Mouse (Mus musculus) embryonic facial prominence, embryonic 11.5 days (tissue): ENCODE results near the gene Mrgprd. TPM values are rescaled to one million over a fixed set of nuclear protein-coding genes. Genes with fewer than 3 reads are reported as not detected.

Experiments
- ATAC-seq: fragments of 200-750 bp; cut with Nextera tagmentation; replicated peaks from 2 replicates; pipeline ENCODE4 v1.8.0; 2017; ENCODE audit warnings: low read depth; ENCODE audit not compliant: insufficient number of reproducible peaks, low FRiP score, low TSS enrichment
- DNase-seq: peaks from one replicate; pipeline ENCODE4 v3.0.0-alpha.2; 2015; ENCODE audit warnings: low spot score
- H3K27ac ChIP-seq: fragments of 300-500 bp; sonication (generic); replicated peaks from 2 replicates; pipeline ENCODE4 v1.5.1; 2014; ENCODE audit warnings: mild to moderate bottlenecking, low read depth, low read length, control low read depth
- H3K27me3 ChIP-seq: fragments of 300-500 bp; sonication (generic); 2 replicates; pipeline ENCODE4 v1.6.1; 2014; ENCODE audit warnings: mild to moderate bottlenecking, low read length, moderate library complexity, mixed read lengths; ENCODE audit not compliant: control insufficient read depth, insufficient read depth
- H3K36me3 ChIP-seq: fragments of 300-500 bp; sonication (generic); replicated peaks from 2 replicates; pipeline ENCODE4 v1.6.1; 2014; ENCODE audit warnings: low read depth, mild to moderate bottlenecking, low read length, moderate library complexity, mixed read lengths; ENCODE audit not compliant: control insufficient read depth, insufficient read depth
- H3K4me1 ChIP-seq: fragments of 300-500 bp; sonication (generic); 2 replicates; pipeline ENCODE4 v1.6.1; 2014; ENCODE audit warnings: low read length, mixed read lengths; ENCODE audit not compliant: control insufficient read depth, insufficient read depth
- H3K4me2 ChIP-seq: fragments of 300-500 bp; sonication (generic); 2 replicates; pipeline ENCODE4 v1.6.1; 2014; ENCODE audit warnings: low read depth, mild to moderate bottlenecking, control low read depth, low read length, moderate library complexity
- H3K4me3 ChIP-seq: fragments of 300-500 bp; sonication (generic); 2 replicates; pipeline ENCODE4 v1.5.1; 2014; ENCODE audit warnings: low read depth, low read length, control low read depth
- H3K9ac ChIP-seq: fragments of 300-500 bp; sonication (generic); replicated peaks from 2 replicates; pipeline ENCODE4 v1.6.1; 2014; ENCODE audit warnings: mild to moderate bottlenecking, control low read depth, low read length
- H3K9me3 ChIP-seq: fragments of 300-500 bp; sonication (generic); replicated peaks from 2 replicates; pipeline ENCODE4 v1.6.1; 2016; ENCODE audit warnings: mild to moderate bottlenecking, low read length, inconsistent platforms, mixed read lengths; ENCODE audit not compliant: control insufficient read depth
- WGBS: fragments of 180-500 bp; shearing (Covaris S2); extraction: QIAGEN DNeasy Blood & Tissue Kit; methylation state at CpG from one replicate; pipeline ENCODE4 v1.1.7; 2014; 5-methylcytosine and 5-hydroxymethylcytosine counted together
- polyA plus RNA-seq: library from polyadenylated mRNA; unstranded; fragments of >200 nt; fragmentation: Nextera tagmentation; extraction: Ambion mirVana; gene quantifications from 2 replicates; pipeline ENCODE4 v1.2.1, GENCODE M21; 2014

Gene Mrgprd
- polyA plus RNA-seq, 1 experiment from 2014 or later, result not detected

DNA sequence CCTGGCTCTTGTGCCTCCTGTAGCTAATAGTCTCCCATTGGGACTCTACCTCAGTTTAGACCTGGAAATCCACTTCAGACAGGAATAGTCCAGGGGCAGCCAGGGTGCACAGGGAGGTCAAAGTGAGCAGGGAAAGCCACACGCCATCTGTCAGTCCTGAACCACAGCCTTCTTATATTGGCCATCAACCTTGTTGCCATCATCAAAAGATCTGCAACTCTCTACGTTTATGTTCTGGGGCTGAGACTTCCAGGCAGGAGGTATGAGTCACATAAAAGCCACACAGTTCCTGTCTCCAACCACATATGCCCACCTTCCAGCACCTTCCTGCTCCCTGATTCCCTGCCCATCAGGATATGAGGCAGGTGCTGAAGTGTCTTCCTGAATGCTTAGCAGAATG, 23.3 kb downstream of the Mrgprd start:
- Histone ChIP-seq H3K4me2 (no peak overlapping the region), H3K27me3 (no peaks in the 10 kb centered on the region), H3K9ac (no peak overlapping the region), H3K9me3 (no peaks in the 10 kb centered on the region), H3K36me3 (no peaks in the 10 kb centered on the region), H3K4me1 (no peaks in the 10 kb centered on the region), H3K27ac (no peak overlapping the region), H3K4me3 (no peak overlapping the region)
- DNase-seq (no peak), ATAC-seq (no peak)
- 68% methylated on average over 2 of the region's 2 CpGs for WGBS

DNA sequence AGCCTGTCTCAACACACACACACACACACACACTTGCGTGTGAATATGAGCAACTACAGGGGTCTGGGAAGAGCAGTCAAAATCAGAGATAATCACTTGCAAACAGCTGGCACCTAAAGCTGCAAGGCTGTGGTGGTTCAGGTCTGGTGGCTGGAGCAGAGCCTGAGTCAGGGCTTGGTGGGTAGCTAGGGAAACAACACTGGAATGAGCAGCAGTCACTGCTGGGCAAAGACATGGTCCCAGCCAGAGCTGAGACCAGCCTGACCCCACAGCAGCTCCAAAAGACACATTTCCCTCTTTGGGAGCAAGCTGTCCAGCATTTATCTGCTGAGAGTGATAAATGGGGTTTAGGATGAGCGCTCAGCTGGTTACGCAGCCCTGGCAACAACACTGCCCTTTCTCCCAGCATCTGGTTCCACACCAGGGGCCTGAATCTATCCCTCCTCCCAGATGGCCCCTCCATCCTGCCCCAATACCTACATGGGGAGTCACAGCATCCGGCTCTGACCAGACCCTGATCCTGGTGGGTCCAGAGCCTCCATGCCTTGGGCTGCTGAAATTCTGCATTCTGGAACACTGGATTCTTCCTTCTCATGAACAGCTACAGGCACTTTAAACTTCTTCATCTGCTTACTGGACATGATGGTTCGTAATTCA, 25.7 kb downstream of the Mrgprd start:
- DNase-seq (peak; percentile 31), ATAC-seq (peak; percentile 29; the same call in 1 of the 2 replicates)
- H3K36me3 ChIP-seq, result no peaks in the 10 kb centered on the region
- no peaks in the 10 kb centered on the region for H3K4me1 ChIP-seq
- no peaks in the 10 kb centered on the region for H3K27me3 ChIP-seq
- H3K4me3 ChIP-seq, result no peak overlapping the region
- H3K9me3 ChIP-seq, result no peaks in the 10 kb centered on the region
- no peak overlapping the region for H3K27ac ChIP-seq
- no peak overlapping the region for H3K9ac ChIP-seq
- WGBS, result 84% methylated on average over 5 of the region's 5 CpGs
- no peak overlapping the region for H3K4me2 ChIP-seq

Other genes starting within 250 kb of the Mrgprd start
- 0.84 TPM in 1 of 2 replicates, not detected in the other for gene 1810010D01Rik, start 106.7 kb upstream of the Mrgprd start, polyA plus RNA-seq
- gene Tpcn2, start 30.8 kb upstream of the Mrgprd start, polyA plus RNA-seq, result 2.2 and 4.0 TPM in 2 replicates
- gene Mrgprf, start 14.0 kb upstream of the Mrgprd start, polyA plus RNA-seq, result 0.10 and 0.20 TPM in 2 replicates